Mouse (Mus musculus) spleen, adult 2 months (tissue): ENCODE data around the gene Babam2.

Source experiments
- CTCF ChIP-seq: fragments of 200-500 bp; IDR thresholded peaks from 2 replicates; pipeline ENCODE4 v1.5.1; 2011; ENCODE audit warnings: mild to moderate bottlenecking, inconsistent platforms; ENCODE audit not compliant: insufficient read depth, insufficient read length, insufficient replicate concordance; ENCODE audit errors: extremely low read depth
- POLR2A ChIP-seq: fragments of 200-500 bp; IDR thresholded peaks from 2 replicates; pipeline ENCODE4 v1.6.1; 2011; ENCODE audit warnings: low read depth, low read length, inconsistent platforms

DNA sequence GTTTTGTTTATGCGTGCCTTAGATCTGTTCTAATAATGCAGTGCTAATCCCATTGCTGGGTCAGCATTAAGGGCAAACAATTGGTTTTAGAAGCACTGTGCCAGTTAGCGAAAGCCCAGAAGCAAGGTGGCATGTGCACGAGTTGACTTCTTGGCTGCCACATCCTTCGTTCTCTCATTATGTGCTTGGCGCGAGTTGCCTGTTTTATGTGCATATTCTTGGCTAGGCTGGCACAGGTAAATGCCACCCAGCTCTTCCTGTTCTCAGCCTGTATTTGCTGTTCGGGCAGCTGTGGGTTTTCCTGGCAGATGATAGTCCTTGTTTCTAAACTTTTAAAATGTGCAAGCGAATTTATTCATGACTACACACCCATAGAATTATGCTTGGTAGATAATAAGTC is 262.4 kb downstream of the Babam2 start:
- TF ChIP-seq POLR2A = no peak
- TF ChIP-seq CTCF = no peak
